Mouse (Mus musculus): Measurements from ENCODE around the gene Spata31d1d. TPM values are rescaled to one million over a fixed set of nuclear protein-coding genes. Genes with fewer than 3 reads are reported as not detected.
"Not testable (repeated sequence)": the region's sequence is repeated elsewhere in the genome, so short reads cannot be mapped to it uniquely, and the experiment has no call there.

The Spata31d1d gene
- total RNA-seq, 2 experiments from 2014 or later: not detected

- DNase-seq: peak; percentile 52
These were observed 3.0 kb downstream of the Spata31d1d start for GRCm38 (mm10) chr13:59728378-59729093.

- no peak for DNase-seq
These were observed 5.2 kb downstream of the Spata31d1d start for GRCm38 (mm10) chr13:59726139-59726867.

GRCm38 (mm10) chr13:59722089-59722488 is 9.5 kb downstream of the Spata31d1d start:
- not testable (repeated sequence) for DNase-seq

DNA sequence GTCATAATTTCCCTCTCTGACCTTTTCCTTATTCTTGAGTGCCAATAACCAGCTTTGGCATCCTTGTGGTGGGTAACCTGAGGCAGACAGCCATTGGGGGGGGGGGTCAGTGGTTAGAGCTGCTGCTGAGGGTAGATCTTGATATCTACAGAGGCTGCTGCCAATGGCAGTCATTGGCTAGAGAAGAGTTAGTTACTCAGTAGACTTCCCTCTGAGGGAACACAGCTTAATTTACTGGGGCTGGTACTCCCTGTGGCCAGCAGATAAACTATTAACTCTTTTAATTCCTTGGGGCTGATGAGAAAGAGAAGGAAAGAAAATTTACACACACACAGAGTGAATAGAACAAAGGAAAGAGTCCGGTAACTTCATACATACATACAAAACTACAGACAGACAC is 12.1 kb downstream of the Spata31d1d start:
- no peak for DNase-seq

DNA sequence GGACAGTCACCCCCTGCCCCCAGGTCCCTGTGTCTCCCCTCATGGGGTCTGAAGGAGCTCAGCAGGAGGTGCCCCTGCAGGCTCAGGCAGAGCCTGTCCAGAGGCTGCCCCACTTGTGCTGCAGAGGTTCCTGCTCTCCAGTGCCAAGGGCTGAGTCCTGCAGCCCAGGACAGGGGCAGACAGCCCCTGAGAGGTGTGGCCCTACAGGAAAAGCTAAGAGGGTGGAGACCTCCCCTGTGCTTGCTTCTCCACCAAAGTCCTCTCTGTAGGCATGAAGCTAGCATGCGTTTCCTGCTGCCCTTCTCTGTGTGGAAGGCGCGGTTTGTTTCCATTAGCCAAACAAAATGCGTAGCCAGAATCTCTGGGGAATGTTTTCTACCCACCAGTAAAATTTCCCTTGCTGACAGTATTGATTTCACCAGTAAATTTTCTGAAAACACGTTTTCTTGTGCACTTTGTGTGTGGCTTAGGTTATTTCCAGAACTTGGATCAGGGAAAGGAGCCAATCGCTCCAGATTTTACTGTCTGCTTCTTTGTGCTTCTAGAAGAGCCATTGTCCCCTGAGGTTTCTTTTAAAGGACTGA is 12.6 kb downstream of the Spata31d1d start:
- DNase-seq: not testable (repeated sequence)

GRCm38 (mm10) chr13:59713710-59714109 is 17.8 kb downstream of the Spata31d1d start:
- no peak for DNase-seq

- not testable (repeated sequence) for DNase-seq
These were observed 19.6 kb downstream of the Spata31d1d start, which contains the start of gene Spata31d1b for GRCm38 (mm10) chr13:59711984-59712383. TSS of gene Spata31d1b (plus strand) at chr13:59712284.

GRCm38 (mm10) chr13:59710230-59710629 is 21.3 kb downstream of the Spata31d1d start, which contains the start of gene Spata31d1a:
TSS of gene Spata31d1a (minus strand) at chr13:59710330.
- no peak for DNase-seq

- no peak for DNase-seq
These were observed 27.0 kb downstream of the Spata31d1d start for GRCm38 (mm10) chr13:59704562-59704961.

DNA sequence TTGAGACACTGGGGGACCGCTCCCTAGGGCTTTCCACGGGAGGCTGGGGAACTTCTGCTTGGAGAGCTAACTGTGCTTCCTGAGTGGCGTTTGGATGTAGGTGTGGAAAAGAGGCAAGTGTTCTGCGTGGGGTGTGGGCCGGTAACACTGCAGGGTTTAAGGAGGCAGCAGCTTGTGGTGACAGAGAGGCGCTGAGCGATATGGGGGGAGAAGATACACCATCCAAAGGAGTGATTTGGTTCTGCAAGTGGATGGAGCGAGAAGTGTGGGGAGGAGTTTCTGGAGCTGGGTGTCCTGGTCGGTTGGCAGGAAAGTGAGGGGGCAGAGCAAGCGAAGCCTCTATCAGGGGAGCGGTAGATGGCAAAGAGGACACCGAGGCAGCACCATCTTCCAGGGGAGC is 28.0 kb downstream of the Spata31d1d start:
- DNase-seq: no peak

DNA sequence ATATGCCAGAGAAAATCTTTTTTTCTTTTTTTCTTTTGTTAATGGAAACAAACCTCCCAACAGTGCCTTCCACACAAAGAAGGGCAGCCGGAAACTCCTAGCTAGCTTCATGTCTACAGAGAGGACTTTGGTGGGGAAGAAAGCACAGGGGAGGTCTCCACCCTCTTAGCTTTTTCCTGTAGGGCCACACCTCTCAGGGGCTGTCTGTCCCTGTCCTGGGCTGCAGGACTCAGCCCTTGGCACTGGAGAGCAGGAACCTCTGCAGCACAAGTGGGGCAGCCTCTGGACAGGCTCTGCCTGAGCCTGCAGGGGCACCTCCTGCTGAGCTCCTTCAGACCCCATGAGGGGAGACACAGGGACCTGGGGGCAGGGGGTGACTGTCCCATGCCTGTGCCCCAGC is 31.4 kb downstream of the Spata31d1d start:
- not testable (repeated sequence) for DNase-seq

- DNase-seq: no peak
These were observed 32.4 kb downstream of the Spata31d1d start for GRCm38 (mm10) chr13:59699131-59699530.

DNA sequence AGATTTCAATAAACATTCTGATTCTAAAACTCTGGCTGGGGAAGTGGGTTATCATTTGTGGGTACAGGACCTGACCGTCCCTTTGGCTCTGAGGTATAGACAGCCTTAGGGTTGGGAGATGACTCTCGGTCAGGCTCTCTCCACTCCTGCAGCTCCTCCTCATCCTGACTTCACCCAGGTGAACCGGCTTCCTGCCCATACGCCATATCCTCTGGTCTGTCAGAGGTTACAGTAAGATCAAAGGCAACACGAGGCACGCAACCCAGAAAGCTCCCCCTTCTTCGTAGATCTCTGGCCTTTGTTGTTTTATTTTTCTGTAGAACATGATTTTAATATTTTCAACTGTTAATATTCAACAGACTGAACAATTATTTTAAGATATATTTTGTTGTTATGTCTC is 35.8 kb downstream of the Spata31d1d start:
- no peak for DNase-seq

DNA sequence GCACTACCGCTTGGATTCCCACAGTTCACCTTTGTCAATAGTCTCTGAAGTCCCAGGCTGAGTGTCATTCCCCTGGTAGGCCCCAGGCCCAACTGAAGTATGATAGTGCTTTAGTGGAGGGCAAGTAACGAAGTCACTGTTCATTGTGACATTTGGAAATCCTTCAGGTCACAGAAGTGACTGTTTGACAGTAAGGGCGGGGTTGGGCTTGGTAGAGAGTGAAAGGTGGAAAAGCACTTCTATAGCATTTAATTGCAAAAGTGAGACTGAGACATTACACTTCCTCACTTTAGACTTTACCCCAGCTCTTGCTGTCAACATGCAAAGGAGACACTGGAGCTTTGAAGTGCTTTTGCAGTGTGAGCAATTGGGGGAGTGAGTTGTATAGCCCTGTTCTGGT is 37.5 kb downstream of the Spata31d1d start, which contains the start of gene 4921517D22Rik:
Gene 4921517D22Rik, minus strand, starts transcription at position 101 of the 400 bp plus-strand sequence.
- DNase-seq: no peak

- DNase-seq: no peak
These were observed 40.1 kb downstream of the Spata31d1d start for GRCm38 (mm10) chr13:59691478-59691877.

DNA sequence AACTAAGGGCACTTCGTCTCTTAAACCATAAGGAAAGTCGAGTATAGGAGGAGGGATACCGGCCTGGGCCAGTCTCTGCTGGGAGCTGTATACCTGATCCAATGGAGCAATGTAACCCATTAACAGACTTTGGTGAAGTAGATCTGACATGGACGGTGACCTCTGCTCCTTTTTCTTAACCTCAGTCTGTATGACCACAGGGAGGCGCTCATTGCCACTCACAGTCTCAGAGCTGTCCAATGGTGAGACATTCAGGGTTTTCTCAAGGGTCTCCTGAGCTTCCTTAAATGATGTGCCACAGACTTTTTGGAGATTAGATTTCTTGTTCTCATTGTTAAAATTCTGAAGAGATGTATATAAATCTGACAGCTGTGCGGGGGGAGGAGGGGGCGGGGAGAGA is 41.0 kb downstream of the Spata31d1d start:
- DNase-seq: no peak

GRCm38 (mm10) chr13:59689843-59690242 is 41.7 kb downstream of the Spata31d1d start:
- no peak for DNase-seq

DNA sequence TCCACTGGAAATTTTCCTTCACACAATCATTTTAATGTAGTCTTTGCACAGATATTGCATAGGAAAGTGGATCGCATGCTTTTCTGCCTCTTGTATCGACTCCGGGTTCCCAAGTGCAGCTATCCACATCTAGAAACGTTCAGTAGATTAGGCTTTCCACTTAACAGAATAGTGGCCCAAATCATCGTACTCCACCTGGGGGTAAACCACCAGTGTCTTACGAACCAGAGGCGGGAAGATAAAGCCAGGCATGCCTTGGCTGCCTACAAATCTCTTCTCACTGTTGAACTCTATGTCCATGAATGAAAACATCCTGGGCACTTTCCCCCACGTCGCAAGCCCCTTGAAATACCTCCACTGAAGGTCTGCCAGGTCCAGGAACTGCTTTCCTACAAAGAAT is 42.2 kb downstream of the Spata31d1d start:
- no peak for DNase-seq

GRCm38 (mm10) chr13:59688338-59688770 is 43.2 kb downstream of the Spata31d1d start:
- no peak for DNase-seq

DNA sequence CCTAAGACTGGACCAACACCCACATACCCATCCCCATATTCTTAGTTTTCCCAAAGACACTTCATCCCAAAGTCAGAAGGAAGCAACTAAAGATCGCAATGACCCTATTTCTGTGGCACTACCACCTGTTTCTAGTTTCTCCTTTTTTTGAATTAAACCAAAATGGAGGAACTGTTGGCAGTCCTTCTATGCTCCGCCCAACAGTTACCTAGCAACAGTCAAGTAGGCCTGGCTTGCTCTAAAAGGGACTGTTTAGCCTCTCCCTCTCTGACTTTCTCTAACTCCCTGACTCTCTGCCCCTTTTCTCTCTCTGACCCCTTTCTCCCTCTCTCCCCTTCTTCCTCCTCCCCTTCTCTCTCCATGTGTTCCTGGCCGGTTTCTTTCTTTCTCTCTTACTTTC is 46.3 kb downstream of the Spata31d1d start:
- DNase-seq: no peak

GRCm38 (mm10) chr13:59682629-59683028 is 48.9 kb downstream of the Spata31d1d start:
- no peak for DNase-seq

DNA sequence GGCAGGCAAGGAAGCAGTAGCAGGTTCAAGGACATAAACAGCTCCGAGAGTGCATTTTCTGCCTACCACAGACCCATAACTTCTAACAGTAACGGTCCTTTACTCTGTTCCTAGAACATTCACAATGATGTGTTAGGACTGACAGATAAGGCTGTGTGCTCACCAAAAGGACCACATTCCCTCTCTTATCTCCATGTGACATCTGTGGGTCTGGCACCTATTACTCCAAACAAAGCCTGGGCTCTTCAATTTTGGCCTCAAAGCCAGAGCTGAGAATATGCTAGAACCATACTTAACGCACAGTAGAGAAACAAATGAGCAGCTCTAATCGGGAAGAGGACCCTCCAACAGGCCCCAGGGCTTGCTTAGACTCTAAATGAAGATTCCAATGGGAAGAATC is 51.6 kb downstream of the Spata31d1d start:
- DNase-seq: no peak

GRCm38 (mm10) chr13:59679306-59679705 is 52.2 kb downstream of the Spata31d1d start:
- DNase-seq: no peak
